Mouse (Mus musculus) limb, embryonic 13.5 days (tissue): ENCODE results near the gene Txnrd2. TPM values are rescaled to one million over a fixed set of nuclear protein-coding genes. Genes with fewer than 3 reads are reported as not detected.

Experiments used
- ATAC-seq: fragments of 200-750 bp; cut with Nextera tagmentation; 2 replicates; pipeline ENCODE4 v1.8.0; 2017; ENCODE audit warnings: low read depth, moderate number of reproducible peaks, moderate TSS enrichment; ENCODE audit not compliant: low FRiP score
- H3K27ac ChIP-seq: fragments of 300-500 bp; sonication (generic); 2 replicates; pipeline ENCODE4 v1.5.1; 2015; ENCODE audit warnings: inconsistent platforms, mild to moderate bottlenecking, moderate library complexity
- H3K27me3 ChIP-seq: fragments of 300-500 bp; sonication (generic); 2 replicates; pipeline ENCODE4 v1.6.1; 2015; ENCODE audit warnings: mild to moderate bottlenecking, inconsistent platforms
- H3K36me3 ChIP-seq: fragments of 300-500 bp; sonication (generic); 2 replicates; pipeline ENCODE4 v1.6.1; 2015; ENCODE audit warnings: inconsistent platforms, mild to moderate bottlenecking, moderate library complexity
- H3K4me1 ChIP-seq: fragments of 300-500 bp; sonication (generic); 2 replicates; pipeline ENCODE4 v1.6.1; 2015; ENCODE audit warnings: inconsistent platforms
- H3K4me2 ChIP-seq: fragments of 300-500 bp; sonication (generic); replicated peaks from 2 replicates; pipeline ENCODE4 v1.6.1; 2015; ENCODE audit warnings: inconsistent platforms, mild to moderate bottlenecking, moderate library complexity
- H3K4me3 ChIP-seq: fragments of 300-500 bp; sonication (generic); 2 replicates; pipeline ENCODE4 v1.5.1; 2015; ENCODE audit warnings: moderate library complexity, mild to moderate bottlenecking, inconsistent platforms
- H3K9ac ChIP-seq: fragments of 300-500 bp; sonication (generic); 2 replicates; pipeline ENCODE4 v1.6.1; 2015; ENCODE audit warnings: mild to moderate bottlenecking, inconsistent platforms
- H3K9me3 ChIP-seq: fragments of 300-500 bp; sonication (generic); 2 replicates; pipeline ENCODE4 v1.6.1; 2016; ENCODE audit warnings: inconsistent platforms
- WGBS: fragments of 180-500 bp; shearing (Covaris S2); methylation state at CpG from one replicate; pipeline ENCODE4 v1.1.7; 2015; 5-methylcytosine and 5-hydroxymethylcytosine counted together
- polyA plus RNA-seq: library from polyadenylated mRNA; unstranded; fragments of >200 nt; fragmentation: Nextera tagmentation; extraction: Ambion mirVana; gene quantifications from 2 replicates; pipeline ENCODE4 v1.2.1, GENCODE M21; 2015

Txnrd2 gene
- polyA plus RNA-seq, 1 experiment from 2014 or later = 19.8 TPM

DNA sequence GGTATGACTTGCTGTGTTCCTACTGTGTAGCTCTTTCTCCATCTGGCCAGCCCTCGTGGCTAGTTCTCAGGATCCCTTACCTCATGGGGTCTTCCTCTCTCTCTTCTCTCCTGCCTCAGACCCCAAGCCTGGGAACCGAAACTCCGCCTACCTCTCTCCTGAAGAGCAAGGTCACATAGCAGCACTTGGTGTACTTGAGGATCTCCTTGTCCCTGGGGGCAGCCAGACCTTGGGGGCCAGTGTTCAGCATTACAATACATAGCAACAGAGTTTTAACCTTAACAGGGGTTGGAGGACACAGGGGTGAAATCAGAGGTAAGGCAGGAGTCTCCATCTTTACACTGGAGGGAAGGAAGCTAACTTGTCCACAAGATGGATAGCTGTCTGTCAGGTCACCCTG lies 39.2 kb upstream of the Txnrd2 start:
- H3K9ac ChIP-seq = no peak overlapping the region
- no peak overlapping the region for H3K4me2 ChIP-seq
- H3K36me3 ChIP-seq = no peaks in the 10 kb centered on the region
- no peak overlapping the region for H3K27ac ChIP-seq
- no peaks in the 10 kb centered on the region for H3K9me3 ChIP-seq
- H3K4me1 ChIP-seq = peaks cover 15% of the 10 kb centered on the region; the same call in 1 of the 2 replicates
- 57% methylated on average over 3 of the region's 3 CpGs for WGBS
- no peak for ATAC-seq
- no peak overlapping the region for H3K4me3 ChIP-seq
- no peaks in the 10 kb centered on the region for H3K27me3 ChIP-seq

DNA sequence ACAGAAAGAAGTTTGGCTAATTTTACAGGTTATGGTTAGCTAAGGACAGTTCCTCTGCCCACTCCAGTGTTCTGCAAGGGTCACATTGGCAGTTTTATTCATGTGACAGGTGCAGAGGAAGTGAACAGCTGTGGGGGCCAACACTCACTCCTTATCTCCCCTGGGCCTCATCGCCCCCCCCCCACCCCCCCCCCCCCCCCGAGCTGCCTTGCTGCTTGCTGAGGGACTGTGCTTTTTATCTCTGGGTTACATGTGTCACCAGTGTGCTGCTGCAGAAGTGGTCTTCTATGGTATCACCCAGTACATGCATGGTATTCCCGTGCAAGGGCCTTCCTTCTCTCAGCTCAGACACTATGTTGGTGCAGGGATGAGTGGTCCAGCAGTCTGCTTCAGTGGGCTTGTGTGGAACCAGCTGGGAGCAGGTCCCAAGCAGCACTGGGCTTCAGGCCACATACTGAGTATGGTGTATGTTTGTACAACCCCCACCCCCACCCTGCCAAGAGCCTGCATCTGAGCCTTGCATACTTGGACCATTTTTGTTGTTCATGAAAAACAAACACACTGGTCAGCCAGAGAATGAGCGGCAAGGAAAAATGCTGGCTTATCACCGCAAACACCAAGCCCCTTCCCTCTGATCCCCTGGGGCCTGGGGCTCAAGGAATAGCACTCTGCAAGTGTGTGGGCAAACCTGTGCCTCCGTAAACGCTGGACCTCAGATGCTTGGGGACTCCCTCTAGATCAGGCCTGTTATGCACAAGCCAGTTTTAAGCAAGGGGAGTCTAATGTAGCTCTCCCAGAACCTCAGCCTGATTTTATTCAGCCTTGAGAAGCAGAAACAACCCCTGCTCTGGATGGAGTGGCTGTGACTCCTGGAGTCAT lies 38.2 kb upstream of the Txnrd2 start:
- no peaks in the 10 kb centered on the region for H3K27me3 ChIP-seq
- no peak overlapping the region for H3K27ac ChIP-seq
- H3K4me3 ChIP-seq = no peak overlapping the region
- no peaks in the 10 kb centered on the region for H3K9me3 ChIP-seq
- no peak overlapping the region for H3K4me2 ChIP-seq
- H3K36me3 ChIP-seq = no peaks in the 10 kb centered on the region
- no peak for ATAC-seq
- 55% methylated on average over 5 of the region's 7 CpGs for WGBS
- H3K4me1 ChIP-seq = peaks cover 15% of the 10 kb centered on the region; the same call in 1 of the 2 replicates
- H3K9ac ChIP-seq = no peak overlapping the region

DNA sequence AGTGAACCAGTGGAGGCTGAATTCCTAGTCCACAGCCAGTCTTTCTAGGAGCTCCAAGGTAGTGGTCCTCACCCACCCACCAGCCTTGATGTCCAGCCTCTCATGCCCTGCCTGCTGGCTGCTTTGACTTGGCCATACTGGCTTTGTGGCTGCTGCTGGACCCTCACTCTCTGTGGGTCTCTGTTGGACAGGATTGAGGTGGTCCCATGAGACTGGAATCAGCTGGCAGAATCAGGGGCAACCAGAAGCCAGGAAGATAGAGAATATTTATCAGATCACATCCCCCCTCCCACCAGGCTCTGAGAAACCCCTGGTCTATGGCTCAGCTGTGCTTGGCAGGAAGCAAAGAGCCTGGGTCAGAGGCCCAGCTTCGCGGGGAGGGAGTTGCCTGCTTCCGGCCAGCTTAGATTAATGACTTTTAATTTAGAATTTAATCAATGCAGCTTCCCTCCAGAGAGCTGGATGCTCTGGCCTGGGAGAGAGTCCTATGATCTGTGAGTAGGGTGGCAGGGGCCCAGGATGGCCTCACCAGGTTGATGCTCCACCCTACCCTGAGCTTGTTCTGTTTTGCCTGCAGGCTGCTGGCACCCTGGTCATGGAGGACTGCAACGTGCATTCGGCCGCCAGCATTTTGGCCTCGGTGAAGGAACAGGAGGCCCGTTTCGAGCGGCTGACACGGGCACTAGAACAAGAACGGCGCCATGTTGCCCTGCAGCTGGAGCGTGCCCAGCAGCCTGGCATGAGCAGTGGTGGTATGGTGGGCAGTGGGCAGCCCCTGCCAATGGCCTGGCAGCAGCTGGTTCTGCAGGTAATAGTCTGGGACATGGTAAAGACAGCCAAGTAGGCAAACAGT lies 37.4 kb upstream of the Txnrd2 start:
- H3K27me3 ChIP-seq = no peaks in the 10 kb centered on the region
- ATAC-seq = no peak
- WGBS = 78% methylated on average over 14 of the region's 14 CpGs

DNA sequence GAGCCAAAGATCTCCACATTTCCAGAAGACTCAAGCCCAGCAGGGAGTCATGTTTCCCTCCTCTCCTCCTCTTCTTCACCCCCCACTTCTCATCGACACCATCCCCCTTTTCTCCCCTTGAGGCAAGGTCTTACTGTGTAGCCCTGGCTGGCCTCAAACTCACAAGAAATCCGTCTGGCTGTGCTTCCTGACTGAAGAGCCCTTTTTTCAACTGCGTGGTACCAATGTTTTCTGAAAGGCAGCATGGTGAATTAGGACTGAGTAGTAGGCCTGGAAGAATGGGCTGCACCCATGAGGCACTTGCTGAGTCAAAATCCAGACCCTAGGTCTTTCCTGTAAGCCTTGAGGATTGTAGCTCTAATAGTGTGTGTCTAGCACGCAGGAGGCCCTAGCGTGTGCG lies 35.8 kb upstream of the Txnrd2 start:
- Histone ChIP-seq H3K4me3 (no peak overlapping the region), H3K9ac (no peak overlapping the region), H3K36me3 (no peaks in the 10 kb centered on the region), H3K27ac (no peak overlapping the region), H3K4me2 (no peak overlapping the region), H3K27me3 (no peaks in the 10 kb centered on the region), H3K9me3 (no peaks in the 10 kb centered on the region), H3K4me1 (peaks cover 40% of the 10 kb centered on the region)
- no peak for ATAC-seq
- 67% methylated on average over 6 of the region's 6 CpGs for WGBS

More for the DNA sequence above, 37.4 kb upstream of the Txnrd2 start:
- no peaks in the 10 kb centered on the region for H3K36me3 ChIP-seq
- no peak overlapping the region for H3K4me2 ChIP-seq
- no peak overlapping the region for H3K4me3 ChIP-seq
- H3K4me1 ChIP-seq = peaks cover 24% of the 10 kb centered on the region
- H3K27ac ChIP-seq = no peak overlapping the region
- no peaks in the 10 kb centered on the region for H3K9me3 ChIP-seq
- H3K9ac ChIP-seq = no peak overlapping the region

DNA sequence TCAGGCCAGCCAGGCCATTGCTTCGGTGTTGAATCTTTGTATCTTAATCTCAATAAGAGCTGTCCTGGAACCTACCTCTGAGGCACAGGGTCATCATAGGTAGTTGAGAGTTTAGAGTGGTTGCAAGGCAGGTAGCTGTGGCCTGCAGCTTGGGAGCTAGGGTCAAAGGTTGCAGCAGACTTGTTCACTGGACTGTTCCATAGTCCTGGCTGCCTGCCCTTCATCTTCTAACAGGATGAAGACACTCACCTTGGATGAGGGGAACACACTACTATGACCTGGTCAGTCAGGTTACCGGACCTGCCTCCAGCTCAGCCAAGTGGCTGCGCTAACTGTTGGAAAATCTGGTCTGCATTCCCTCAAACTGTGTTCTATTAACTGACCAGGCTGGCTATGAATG lies 35.1 kb upstream of the Txnrd2 start:
- 96% methylated on average over 3 of the region's 3 CpGs for WGBS
- no peak overlapping the region for H3K4me2 ChIP-seq
- H3K4me1 ChIP-seq = peaks cover 47% of the 10 kb centered on the region
- no peaks in the 10 kb centered on the region for H3K9me3 ChIP-seq
- no peak for ATAC-seq
- H3K27ac ChIP-seq = no peak overlapping the region
- no peaks in the 10 kb centered on the region for H3K27me3 ChIP-seq
- no peak overlapping the region for H3K4me3 ChIP-seq
- no peaks in the 10 kb centered on the region for H3K36me3 ChIP-seq
- no peak overlapping the region for H3K9ac ChIP-seq

DNA sequence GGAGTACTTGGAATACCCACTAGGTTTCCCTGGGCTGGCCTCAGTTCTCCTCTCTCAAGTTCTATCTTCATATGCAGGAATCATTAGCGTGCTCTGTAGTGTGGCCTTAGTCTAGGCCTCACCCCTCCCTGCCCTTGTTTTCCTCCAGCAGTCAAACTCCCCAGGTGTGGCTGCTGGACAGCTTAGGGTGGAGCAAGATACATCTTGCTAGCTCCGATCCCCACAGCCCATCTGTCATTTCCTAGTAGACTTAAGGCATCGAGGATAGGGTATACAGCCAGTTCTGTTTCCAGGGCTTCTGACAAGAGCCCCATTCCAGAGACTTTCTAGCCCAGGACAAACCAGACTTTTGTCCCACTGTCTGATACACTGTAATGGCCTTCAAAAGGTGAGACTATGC lies 34.5 kb upstream of the Txnrd2 start:
- Histone ChIP-seq H3K9ac (no peak overlapping the region), H3K27me3 (no peaks in the 10 kb centered on the region), H3K4me3 (no peak overlapping the region), H3K27ac (no peak overlapping the region), H3K36me3 (peaks cover 2% of the 10 kb centered on the region), H3K9me3 (no peaks in the 10 kb centered on the region), H3K4me2 (no peak overlapping the region), H3K4me1 (peaks cover 51% of the 10 kb centered on the region)
- ATAC-seq = no peak
- 91% methylated on average over 3 of the region's 3 CpGs for WGBS

DNA sequence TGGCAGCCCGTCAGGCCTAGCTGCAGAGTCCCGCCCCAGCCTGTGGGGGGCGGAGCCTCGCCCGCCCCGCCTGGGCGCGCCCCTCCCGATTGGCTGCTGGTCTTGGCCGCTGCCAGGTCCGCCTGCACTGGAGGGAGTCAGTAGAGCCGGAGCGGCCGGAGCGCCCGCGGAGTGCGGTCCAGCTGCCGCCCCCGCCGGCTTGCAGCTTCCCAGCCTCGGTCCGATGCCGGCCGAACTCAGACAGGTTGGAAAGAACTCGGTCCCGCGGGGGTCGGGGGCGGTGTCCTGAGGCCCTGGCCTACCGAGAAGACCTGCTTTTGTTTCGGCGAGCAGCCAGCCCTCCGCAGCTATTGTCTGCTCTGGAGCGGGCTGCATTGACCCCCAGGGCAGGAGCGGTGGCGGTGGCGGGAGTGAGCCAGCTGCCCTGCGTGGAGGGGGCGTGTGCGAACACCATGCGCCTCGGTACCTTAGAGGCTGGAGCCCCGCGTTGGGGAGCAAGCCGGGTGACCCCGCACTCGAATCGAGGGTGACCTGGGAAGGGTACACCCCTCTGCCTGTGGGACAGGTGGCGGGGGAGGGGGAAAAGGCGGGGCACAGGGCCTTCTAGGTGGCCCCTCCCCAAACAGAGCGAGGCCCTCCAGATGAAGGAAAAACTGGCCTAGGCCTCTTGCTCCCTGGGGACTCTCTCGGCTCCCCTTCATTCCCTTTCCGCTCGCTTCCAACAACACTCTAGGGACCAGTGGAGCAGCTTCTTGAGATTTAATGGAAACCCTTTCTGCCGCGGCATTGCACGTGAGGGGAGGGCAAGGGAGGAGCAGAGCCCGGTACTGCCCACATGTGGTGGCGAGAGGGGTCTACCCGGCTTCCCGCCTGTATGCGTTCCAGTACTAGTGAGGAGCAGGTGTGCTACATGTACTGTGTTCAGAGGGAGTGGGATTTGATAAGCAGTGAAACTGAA lies 33.4 kb upstream of the Txnrd2 start:
- Histone ChIP-seq H3K4me3 (peak overlapping the region; percentile 82), H3K27me3 (no peaks in the 10 kb centered on the region), H3K4me1 (peaks cover 51% of the 10 kb centered on the region), H3K36me3 (peaks cover 12% of the 10 kb centered on the region), H3K27ac (peak overlapping the region; percentile 75; the same call in 1 of the 2 replicates), H3K4me2 (peak overlapping the region; percentile 99), H3K9me3 (no peaks in the 10 kb centered on the region), H3K9ac (peak overlapping the region; percentile 84)
- under 1% methylated on average over 53 of the region's 63 CpGs for WGBS
- ATAC-seq = peak; percentile 87

DNA sequence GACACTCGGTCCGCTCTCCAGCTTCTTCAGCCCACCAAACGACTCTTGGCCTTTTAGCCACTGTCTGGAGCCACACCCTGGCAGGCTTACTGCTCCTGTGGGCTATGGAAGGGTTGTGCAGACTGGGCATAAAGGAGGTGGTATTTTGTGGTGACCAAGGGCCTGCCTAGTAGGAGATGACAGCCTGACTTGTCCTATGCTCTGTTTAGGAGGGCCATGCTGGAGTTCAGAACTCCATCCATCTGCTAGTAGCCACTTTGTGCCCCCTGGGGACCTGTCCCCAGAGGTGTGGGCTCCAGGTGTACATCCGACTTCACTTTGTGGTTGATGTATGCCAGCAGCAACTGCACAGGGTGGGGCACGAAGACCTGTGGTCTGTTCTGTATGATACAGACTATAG lies 32.6 kb upstream of the Txnrd2 start:
- no peaks in the 10 kb centered on the region for H3K9me3 ChIP-seq
- 47% methylated on average over 5 of the region's 5 CpGs for WGBS
- H3K4me3 ChIP-seq = peak overlapping the region; percentile 82
- no peak for ATAC-seq
- H3K36me3 ChIP-seq = peaks cover 20% of the 10 kb centered on the region
- no peaks in the 10 kb centered on the region for H3K27me3 ChIP-seq
- peak overlapping the region; percentile 84; the same call in 1 of the 2 replicates for H3K9ac ChIP-seq
- no peak overlapping the region for H3K27ac ChIP-seq
- peaks cover 43% of the 10 kb centered on the region for H3K4me1 ChIP-seq
- H3K4me2 ChIP-seq = peak overlapping the region; percentile 99

DNA sequence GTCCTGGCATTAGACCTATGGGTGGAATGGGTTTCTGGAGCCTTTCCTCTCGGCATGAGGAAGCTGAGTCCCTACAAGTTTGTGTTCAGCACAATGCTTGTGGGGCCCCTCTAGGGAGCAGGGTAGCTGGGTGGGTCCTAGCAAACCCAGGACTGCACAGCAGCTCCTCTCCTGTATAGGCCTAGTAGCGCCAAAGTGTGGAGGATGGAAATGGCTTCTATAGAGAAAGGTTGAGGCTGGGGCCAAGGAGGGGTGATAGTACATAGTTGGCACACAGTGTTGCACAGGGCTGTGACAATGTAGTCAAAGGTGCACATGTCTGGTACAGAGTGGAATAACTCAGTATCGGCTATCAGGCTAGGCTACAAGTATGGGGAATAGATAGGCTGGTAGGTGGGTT lies 32.1 kb upstream of the Txnrd2 start:
- no peak overlapping the region for H3K9ac ChIP-seq
- H3K27ac ChIP-seq = no peak overlapping the region
- ATAC-seq = no peak
- H3K27me3 ChIP-seq = no peaks in the 10 kb centered on the region
- no peaks in the 10 kb centered on the region for H3K9me3 ChIP-seq
- peak overlapping the region; percentile 99 for H3K4me2 ChIP-seq
- no peak overlapping the region; the same call in 1 of the 2 replicates for H3K4me3 ChIP-seq
- H3K36me3 ChIP-seq = peaks cover 25% of the 10 kb centered on the region
- 85% methylated on average over 3 of the region's 3 CpGs for WGBS
- peaks cover 40% of the 10 kb centered on the region for H3K4me1 ChIP-seq

DNA sequence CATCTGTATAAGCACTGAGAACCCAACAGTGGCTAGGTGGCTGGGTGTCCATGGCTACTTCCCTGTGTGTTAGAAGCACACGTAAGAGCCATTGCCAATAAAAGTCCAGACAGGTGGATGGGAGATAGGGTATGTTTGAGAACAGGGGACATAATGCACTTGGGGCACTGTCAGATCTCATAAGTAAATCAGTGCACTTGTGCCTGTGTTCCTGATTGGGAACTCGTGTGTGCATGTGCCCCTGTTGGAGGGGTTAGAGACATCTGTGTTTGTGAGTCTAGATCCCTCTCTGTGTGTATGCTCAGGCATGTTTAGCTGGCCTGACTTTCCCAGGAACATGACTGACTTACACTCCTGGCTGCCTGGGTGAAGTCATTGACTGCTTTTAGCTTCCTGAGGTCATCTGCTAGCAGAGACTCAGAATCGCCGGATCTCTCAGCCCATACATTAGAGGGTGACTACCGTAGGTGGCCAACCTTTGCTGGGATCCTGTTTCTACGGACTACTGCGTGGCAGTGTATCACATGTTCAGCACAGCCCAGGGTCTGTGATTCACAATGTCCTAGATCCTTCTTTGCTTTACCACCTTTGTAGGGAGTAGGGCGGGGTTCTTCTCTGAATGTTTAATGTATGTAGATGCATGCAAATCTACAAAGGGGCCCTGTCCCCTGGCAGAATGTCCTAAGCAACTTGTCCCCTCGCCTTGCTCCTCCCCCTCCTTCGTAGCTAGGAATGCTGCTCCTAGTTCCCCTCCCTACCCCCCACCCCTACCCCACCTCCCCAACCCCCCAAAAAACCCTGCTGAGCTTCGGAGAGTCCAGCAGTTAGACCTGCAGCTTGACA lies 31.2 kb upstream of the Txnrd2 start:
- Histone ChIP-seq H3K27ac (no peak overlapping the region; the same call in 1 of the 2 replicates), H3K9me3 (no peaks in the 10 kb centered on the region), H3K36me3 (peaks cover 34% of the 10 kb centered on the region), H3K27me3 (no peaks in the 10 kb centered on the region), H3K9ac (no peak overlapping the region), H3K4me3 (no peak overlapping the region), H3K4me1 (peaks cover 40% of the 10 kb centered on the region), H3K4me2 (peak overlapping the region; percentile 12)
- no peak for ATAC-seq
- WGBS = 31% methylated on average over 11 of the region's 11 CpGs

DNA sequence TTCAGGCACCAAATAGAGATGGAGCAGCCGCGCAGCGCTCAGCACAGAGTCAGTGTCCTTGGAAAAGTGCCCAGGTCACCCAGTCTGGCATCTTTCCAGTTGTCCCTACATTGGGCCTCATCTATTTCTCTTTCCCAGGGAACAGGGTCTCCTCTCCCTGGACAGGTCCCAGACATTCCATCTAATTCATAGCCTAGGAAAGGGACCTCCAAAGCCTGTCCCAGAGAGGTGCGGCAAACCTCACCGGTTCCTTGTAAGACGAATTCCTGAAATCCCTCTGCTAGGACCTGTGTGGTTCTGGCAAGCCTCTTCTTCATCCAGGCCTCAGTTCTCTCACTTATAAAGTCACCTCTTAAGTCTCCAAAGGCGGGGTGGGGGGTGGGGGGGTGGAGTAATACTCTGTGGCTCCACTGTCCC lies 30.6 kb upstream of the Txnrd2 start:
- Histone ChIP-seq H3K27me3 (no peaks in the 10 kb centered on the region), H3K9ac (0 out of 2 replicates have a peak overlapping the region, but pooled peaks have one; percentile 6), H3K4me2 (no peak overlapping the region), H3K36me3 (peaks cover 41% of the 10 kb centered on the region), H3K4me3 (no peak overlapping the region), H3K27ac (no peak overlapping the region), H3K9me3 (no peaks in the 10 kb centered on the region), H3K4me1 (peaks cover 46% of the 10 kb centered on the region)
- WGBS = 41% methylated on average over 6 of the region's 7 CpGs
- no peak for ATAC-seq
